Mouse (Mus musculus) stomach, embryonic 16.5 days (tissue): ENCODE results near the gene 2410004B18Rik. TPM values are rescaled to one million over a fixed set of nuclear protein-coding genes. Genes with fewer than 3 reads are reported as not detected.

Experiments
- ATAC-seq: fragments of 200-750 bp; cut with Nextera tagmentation; 2 replicates; pipeline ENCODE4 v1.8.0; 2017; ENCODE audit warnings: moderate number of reproducible peaks, moderate TSS enrichment; ENCODE audit not compliant: insufficient read depth, low FRiP score
- H3K27ac ChIP-seq: fragments of 300-500 bp; sonication (generic); 2 replicates; pipeline ENCODE4 v1.5.1; 2014; ENCODE audit warnings: low read length
- H3K27me3 ChIP-seq: fragments of 300-500 bp; sonication (generic); 2 replicates; pipeline ENCODE4 v1.6.1; 2014; ENCODE audit warnings: low read length, control low read depth, mixed read lengths; ENCODE audit not compliant: control insufficient read depth, insufficient read depth
- H3K36me3 ChIP-seq: fragments of 300-500 bp; sonication (generic); 2 replicates; pipeline ENCODE4 v1.6.1; 2014; ENCODE audit warnings: low read length; ENCODE audit not compliant: control insufficient read depth, insufficient read depth
- H3K4me1 ChIP-seq: fragments of 300-500 bp; sonication (generic); 2 replicates; pipeline ENCODE4 v1.6.1; 2014; ENCODE audit warnings: low read length, control low read depth, mixed read lengths; ENCODE audit not compliant: control insufficient read depth, insufficient read depth
- H3K4me2 ChIP-seq: fragments of 300-500 bp; sonication (generic); 2 replicates; pipeline ENCODE4 v1.6.1; 2014; ENCODE audit warnings: low read depth, low read length, mixed read lengths
- H3K4me3 ChIP-seq: fragments of 300-500 bp; sonication (generic); replicated peaks from 2 replicates; pipeline ENCODE4 v1.5.1; 2014; ENCODE audit warnings: mild to moderate bottlenecking, low read length
- H3K9ac ChIP-seq: fragments of 300-500 bp; sonication (generic); 2 replicates; pipeline ENCODE4 v1.6.1; 2014; ENCODE audit warnings: low read length
- H3K9me3 ChIP-seq: fragments of 300-500 bp; sonication (generic); replicated peaks from 2 replicates; pipeline ENCODE4 v1.6.1; 2016; ENCODE audit warnings: low read length, control low read depth; ENCODE audit not compliant: control insufficient read depth
- WGBS: fragments of 180-500 bp; shearing (Covaris S2); extraction: QIAGEN DNeasy Blood & Tissue Kit; methylation state at CpG from one replicate; pipeline ENCODE4 v1.1.7; 2014; 5-methylcytosine and 5-hydroxymethylcytosine counted together
- polyA plus RNA-seq: library from polyadenylated mRNA; unstranded; fragments of >200 nt; fragmentation: Nextera tagmentation; extraction: Ambion mirVana; gene quantifications from 2 replicates; pipeline ENCODE4 v1.2.1, GENCODE M21; 2015

The 2410004B18Rik gene
- polyA plus RNA-seq, 1 experiment from 2014 or later: 41.2 TPM

DNA sequence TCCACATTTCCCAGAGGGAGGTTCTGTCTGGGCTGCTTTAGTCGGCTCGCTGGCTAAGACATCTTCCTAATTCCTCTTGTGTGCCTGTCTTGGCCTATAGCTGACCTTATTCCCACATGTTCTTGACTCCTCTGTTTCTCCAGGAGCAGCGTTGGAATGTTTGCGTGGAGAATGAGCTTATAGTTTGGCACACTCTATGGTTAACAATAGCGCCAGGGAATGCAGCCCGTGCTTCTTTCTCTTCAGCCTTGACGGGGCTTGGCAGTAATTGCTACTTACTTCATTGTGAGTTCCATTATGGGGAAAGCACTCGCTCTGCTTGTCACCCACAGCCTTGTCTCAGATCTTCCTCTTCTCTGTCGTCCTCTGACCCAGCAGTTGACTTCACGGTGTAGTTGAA lies 33.7 kb downstream of the 2410004B18Rik start:
- no peaks in the 10 kb centered on the region for H3K36me3 ChIP-seq
- no peaks in the 10 kb centered on the region for H3K27me3 ChIP-seq
- no peak overlapping the region for H3K4me2 ChIP-seq
- ATAC-seq: no peak
- no peak overlapping the region for H3K4me3 ChIP-seq
- H3K27ac ChIP-seq: no peak overlapping the region
- no peak overlapping the region for H3K9ac ChIP-seq
- H3K4me1 ChIP-seq: no peaks in the 10 kb centered on the region
- 0 out of 2 replicates have a peak, but pooled peaks cover 4% of the 10 kb centered on the region for H3K9me3 ChIP-seq
- WGBS: 57% methylated on average over 10 of the region's 10 CpGs

DNA sequence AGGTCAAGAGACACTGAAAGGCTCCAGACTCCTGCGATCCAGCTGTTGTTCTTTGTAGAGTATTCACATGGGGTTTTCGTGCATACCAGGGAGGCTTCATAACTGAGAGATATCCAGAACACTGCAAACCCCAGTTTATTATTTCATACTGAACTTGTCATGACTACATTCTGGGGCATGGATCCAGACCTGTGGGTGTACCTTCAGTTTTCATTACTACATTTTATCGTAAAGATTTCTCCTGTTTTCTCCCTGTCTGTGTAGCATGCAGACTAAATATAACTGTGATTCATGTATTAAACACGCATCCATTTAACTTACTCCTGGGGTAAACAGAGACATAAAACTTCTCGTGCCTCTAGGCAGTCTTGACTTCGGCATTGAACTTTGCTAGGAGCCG lies 37.2 kb downstream of the 2410004B18Rik start:
- whole genome bisulfite sequencing: 78% methylated on average over 7 of the region's 7 CpGs

DNA sequence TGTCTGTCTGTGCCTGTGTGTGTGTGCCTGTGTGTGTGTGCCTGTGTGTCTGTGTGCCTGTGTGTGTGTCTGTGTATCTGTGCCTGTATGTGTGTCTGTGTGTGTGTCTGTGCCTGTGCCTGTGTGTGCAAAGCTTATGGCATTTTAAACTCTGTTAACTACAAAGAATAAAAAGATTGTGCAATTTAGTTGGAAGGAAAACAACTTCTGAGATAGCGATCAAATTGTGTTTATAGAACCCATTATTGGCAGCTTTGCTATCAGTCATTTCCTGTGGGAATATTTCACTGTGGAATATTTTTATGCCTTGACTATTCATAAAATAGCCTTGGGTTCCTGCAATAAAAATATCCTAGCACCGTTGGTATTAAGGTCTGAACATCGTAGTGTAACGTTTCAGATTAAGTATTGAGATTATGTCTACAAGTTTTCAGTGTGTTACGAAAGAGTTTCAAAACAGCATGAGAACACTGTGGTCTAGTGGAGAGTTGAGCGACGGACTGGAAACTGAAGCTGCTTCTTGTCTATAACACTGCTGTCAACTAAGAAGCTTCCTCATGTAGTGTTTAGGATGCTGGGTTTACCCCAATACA lies 47.6 kb downstream of the 2410004B18Rik start:
- H3K36me3 ChIP-seq: no peaks in the 10 kb centered on the region
- H3K4me3 ChIP-seq: no peak overlapping the region
- no peak overlapping the region for H3K4me2 ChIP-seq
- no peaks in the 10 kb centered on the region for H3K9me3 ChIP-seq
- H3K9ac ChIP-seq: no peak overlapping the region
- H3K4me1 ChIP-seq: 0 out of 2 replicates have a peak, but pooled peaks cover 2% of the 10 kb centered on the region
- ATAC-seq: no peak
- H3K27me3 ChIP-seq: no peaks in the 10 kb centered on the region
- H3K27ac ChIP-seq: no peak overlapping the region
- 75% methylated on average over 7 of the region's 7 CpGs for WGBS

More for the DNA sequence above, 37.2 kb downstream of the 2410004B18Rik start:
- Histone ChIP-seq H3K27me3 (no peaks in the 10 kb centered on the region), H3K4me1 (no peaks in the 10 kb centered on the region), H3K9me3 (peaks cover 7% of the 10 kb centered on the region; the same call in 1 of the 2 replicates), H3K36me3 (no peaks in the 10 kb centered on the region), H3K4me2 (no peak overlapping the region), H3K27ac (no peak overlapping the region), H3K9ac (no peak overlapping the region), H3K4me3 (no peak overlapping the region)
- ATAC-seq: no peak

DNA sequence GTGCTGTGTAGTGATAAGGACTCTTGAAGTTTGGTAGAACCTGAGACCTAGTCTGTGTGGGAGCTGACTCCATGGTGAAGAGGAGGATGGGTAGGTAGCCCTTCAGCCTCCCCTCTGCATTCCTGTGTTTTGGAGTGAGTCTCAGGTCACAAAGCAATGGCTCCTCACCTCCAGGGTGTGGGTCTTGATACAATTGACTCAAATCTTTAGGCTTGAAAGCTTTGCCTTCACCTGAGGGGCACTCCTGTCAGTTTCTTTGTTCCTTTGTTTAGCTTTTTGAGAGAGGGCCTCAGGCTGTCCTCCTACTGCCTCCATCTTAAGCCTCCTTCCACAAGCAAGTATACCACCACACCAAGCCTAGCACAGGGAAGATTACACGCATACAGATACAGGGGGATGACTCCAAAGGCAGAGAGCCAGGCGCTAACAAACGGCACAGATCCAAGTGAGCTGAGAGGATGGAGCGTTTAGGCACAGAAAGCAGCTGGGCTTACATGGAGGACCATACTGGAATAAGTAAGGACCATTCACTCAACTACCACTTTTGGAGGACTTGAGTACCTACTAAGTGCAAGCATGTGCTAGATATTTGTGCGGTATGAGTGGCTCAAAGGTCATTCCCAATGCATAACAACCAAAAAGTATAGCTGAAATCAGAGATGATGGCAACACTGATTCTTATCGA lies 48.6 kb downstream of the 2410004B18Rik start:
- no peak overlapping the region for H3K27ac ChIP-seq
- no peaks in the 10 kb centered on the region for H3K36me3 ChIP-seq
- H3K27me3 ChIP-seq: no peaks in the 10 kb centered on the region
- H3K9me3 ChIP-seq: no peaks in the 10 kb centered on the region
- 62% methylated on average over 6 of the region's 6 CpGs for WGBS
- H3K4me3 ChIP-seq: peak overlapping the region; percentile 69
- no peak for ATAC-seq
- H3K4me2 ChIP-seq: peak overlapping the region; percentile 76
- no peak overlapping the region for H3K9ac ChIP-seq
- H3K4me1 ChIP-seq: 0 out of 2 replicates have a peak, but pooled peaks cover 2% of the 10 kb centered on the region

DNA sequence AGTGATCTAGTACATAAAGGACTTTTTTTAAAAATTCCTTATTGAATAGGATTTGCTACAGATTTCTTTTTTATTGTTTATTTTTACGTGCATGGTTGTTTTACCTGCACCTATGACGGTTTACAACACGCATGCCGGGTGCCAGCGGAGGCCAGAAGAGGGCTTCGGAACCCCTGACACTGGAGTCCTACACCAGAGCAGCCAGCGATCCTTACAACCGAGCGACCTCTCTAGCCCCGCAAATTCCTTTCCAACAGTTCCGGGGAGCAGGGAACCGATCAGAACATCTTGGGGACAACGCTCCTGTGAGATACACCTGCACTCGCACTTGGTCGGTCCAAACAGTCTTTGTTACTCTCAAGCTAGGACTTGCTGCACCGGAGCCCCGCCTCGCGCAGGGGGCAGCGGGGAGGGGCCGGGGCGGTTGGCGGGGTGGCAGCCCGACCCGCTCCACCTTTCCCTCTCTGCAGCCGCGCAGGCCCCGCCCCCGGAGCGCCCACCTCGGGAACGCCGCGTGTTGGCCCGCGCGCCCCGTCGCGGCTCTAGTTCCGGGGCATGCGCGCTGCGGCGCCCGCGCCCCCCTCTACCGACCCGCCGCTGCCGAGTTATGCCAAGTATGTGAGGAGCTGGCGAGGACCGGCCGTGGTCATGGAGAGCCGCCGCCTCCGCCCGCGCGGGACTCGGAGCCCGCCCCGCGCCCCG lies 49.6 kb downstream of the 2410004B18Rik start, which contains the start of gene Syde2:
TSS of gene Syde2 (plus strand) at position 603 of the 702 bp plus-strand sequence.
- Histone ChIP-seq H3K27me3 (no peaks in the 10 kb centered on the region), H3K4me1 (0 out of 2 replicates have a peak, but pooled peaks cover 7% of the 10 kb centered on the region), H3K9ac (peak within 1 kb of the TSS; percentile 90), H3K27ac (peak within 1 kb of the TSS; percentile 96), H3K9me3 (no peaks in the 10 kb centered on the region), H3K36me3 (no peaks in the 10 kb centered on the region), H3K4me2 (peak within 1 kb of the TSS; percentile 76), H3K4me3 (peak within 1 kb of the TSS; percentile 69)
- ATAC-seq: peak; percentile 88
- WGBS: under 1% methylated on average over 63 of the region's 65 CpGs

DNA sequence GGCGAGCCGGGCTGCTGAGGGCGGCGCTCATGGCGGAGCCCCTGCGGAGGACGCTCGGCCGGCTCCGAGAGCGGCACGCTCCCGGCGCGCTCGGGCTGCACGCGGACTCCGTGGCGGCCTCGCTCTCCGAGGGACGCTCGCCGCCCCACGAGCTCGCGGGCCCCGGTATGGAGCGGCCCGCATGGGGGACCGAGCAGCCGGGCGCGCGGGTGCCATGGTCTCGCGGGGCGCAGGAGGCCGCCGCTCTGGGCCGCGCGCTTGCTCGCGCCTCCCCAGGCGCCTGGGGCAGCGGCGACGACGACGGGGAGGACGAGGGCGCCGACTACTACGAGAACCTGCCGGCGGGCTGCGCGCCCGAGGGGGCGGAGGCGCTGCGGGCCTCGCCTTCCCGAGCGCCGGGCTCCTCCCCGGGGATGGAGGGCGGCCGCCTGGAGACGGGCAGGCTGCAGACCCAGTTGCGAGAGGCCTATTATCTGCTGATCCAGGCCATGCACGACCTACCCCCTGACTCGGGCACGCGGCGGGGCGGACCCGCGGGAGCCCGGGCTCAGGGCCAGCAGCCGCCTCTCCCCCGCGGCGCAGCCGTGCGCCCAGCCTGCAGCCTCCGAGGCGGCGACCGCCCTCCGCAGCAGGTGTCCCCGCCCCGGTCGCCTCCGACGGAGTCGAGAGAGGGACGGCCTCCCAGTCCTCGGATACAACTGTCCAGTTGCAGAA lies 50.3 kb downstream of the 2410004B18Rik start:
- peak; percentile 91 for ATAC-seq
- under 1% methylated on average over 100 of the region's 101 CpGs for WGBS
- Histone ChIP-seq H3K9me3 (no peaks in the 10 kb centered on the region), H3K36me3 (no peaks in the 10 kb centered on the region), H3K4me3 (peak overlapping the region; percentile 69), H3K9ac (peak overlapping the region; percentile 90), H3K27ac (peak overlapping the region; percentile 96), H3K4me2 (peak overlapping the region; percentile 76), H3K4me1 (0 out of 2 replicates have a peak, but pooled peaks cover 7% of the 10 kb centered on the region), H3K27me3 (no peaks in the 10 kb centered on the region)

DNA sequence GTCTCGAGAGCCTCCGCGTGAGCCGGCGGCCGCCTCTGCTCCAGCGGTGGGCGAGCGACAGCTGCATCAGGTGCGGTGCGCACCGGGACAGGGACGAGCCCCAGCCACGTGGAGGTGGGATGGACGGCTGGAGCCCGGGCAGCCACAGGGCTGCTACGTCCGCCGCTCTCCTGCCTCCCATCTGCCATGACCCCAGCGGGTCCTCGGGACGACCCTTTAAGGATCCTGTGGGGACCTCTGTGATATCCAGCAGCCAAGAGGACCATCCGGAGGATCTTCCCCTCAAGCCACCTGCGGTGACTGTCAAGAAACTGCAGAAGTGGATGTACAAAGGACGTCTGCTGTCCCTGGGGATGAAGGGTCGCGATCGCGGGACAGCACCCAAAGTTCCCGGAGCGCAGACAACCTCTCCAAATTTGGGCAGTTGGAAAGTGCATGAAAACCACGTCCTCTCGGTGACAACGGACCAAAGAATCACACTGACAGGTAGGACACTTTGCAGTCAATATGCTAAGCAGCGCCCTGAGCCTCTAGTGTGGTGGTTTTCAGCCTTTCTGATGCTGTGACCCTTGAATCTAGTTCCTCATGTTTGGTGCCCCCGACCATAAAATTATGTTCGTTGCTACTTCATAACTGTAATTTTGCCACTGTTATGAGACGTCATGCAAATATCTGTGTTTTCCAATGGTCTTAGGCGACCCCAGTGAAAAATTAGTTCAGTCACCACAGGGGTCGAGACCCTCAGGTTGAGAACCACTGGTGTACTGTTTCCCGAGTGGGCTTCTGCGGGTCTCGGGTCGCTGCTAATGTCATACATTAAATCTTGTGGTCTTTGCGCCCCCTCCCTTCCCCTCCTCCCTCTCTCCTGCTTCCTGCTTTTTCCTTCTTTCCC lies 51.1 kb downstream of the 2410004B18Rik start:
- H3K9me3 ChIP-seq: no peaks in the 10 kb centered on the region
- ATAC-seq: no peak
- under 1% methylated on average over 45 of the region's 45 CpGs for WGBS

DNA sequence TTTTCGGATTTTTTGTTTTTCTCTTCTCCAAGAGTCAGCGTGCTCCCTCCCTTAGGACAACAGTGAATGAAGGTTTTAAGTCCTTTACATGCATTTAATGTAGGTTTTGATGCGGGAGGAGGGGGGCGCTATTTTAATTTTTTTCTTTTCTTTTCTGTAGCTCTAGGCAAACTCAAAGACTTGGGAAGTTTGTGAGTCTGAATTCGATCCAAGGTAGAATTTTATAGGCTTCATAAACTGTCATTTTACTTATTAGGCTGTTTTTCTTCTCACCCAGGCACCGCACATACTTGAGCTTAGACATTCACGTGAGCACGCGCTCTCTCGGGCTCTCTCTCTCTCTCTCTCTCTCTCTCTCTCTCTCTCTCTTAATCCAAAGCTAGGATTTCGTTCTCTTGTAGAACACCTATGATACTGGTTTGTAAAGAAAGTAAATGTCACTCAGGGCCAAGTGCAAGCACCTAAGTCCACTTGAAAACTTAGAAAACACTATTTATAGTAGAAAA lies 51.8 kb downstream of the 2410004B18Rik start:
- H3K27me3 ChIP-seq: no peaks in the 10 kb centered on the region
- no peaks in the 10 kb centered on the region for H3K9me3 ChIP-seq
- no peak for ATAC-seq
- 12% methylated on average over 11 of the region's 11 CpGs for WGBS
- H3K36me3 ChIP-seq: no peaks in the 10 kb centered on the region
- peak overlapping the region; percentile 76 for H3K4me2 ChIP-seq
- 0 out of 2 replicates have a peak, but pooled peaks cover 7% of the 10 kb centered on the region for H3K4me1 ChIP-seq
- H3K4me3 ChIP-seq: peak overlapping the region; percentile 69
- H3K9ac ChIP-seq: peak overlapping the region; percentile 90
- no peak overlapping the region for H3K27ac ChIP-seq

More for the DNA sequence above, 51.1 kb downstream of the 2410004B18Rik start:
- Histone ChIP-seq H3K27ac (peak overlapping the region; percentile 96), H3K36me3 (no peaks in the 10 kb centered on the region), H3K4me3 (peak overlapping the region; percentile 69), H3K9ac (peak overlapping the region; percentile 90), H3K4me1 (0 out of 2 replicates have a peak, but pooled peaks cover 7% of the 10 kb centered on the region), H3K4me2 (peak overlapping the region; percentile 76), H3K27me3 (no peaks in the 10 kb centered on the region)
